ENCODE assay signal across 9 mouse cellular contexts in the genomic region with DNA sequence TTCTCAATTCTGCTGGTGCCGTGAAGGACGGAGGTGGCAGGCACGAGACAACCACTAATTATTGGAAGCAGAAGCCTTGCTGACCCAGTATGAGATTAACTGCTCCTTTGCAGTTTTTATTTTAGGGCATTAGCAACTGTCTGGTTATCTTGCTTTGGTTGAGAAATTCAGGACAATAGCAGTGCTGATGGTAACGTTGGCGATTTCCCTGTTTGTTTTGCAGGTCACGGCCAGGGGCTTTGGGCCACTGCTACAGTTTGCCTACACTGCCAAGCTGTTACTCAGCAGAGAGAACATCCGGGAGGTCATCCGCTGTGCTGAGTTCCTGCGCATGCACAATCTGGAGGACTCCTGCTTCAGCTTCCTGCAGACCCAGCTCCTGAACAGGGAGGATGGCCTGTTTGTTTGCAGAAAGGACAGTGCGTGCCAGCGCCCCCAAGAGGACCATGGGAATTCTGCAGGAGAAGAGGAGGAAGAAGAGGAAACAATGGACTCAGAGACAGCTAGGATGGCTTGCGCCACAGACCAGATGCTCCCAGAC. TPM values are rescaled to one million over a fixed set of nuclear protein-coding genes. Genes with fewer than 3 reads are reported as not detected.
A peak's percentile ranks its signal among the peaks of the same experiment; 100 is the strongest.
DNase-seq lines count a peak whose midpoint lies in the region; ATAC-seq and TF ChIP-seq lines count a peak whose summit lies in the region.
"Had no signal": no experiment of that assay in that cellular context is flagged by ENCODE, and none has a peak within 500 bp of the region (broad histone marks: within the 10 kb centered on the region; RNA-seq: fewer than 3 reads in every experiment).

No protein-coding gene starts in this region.

- TF ChIP-seq POLR2A in cerebellum, adult 2 months (IDR thresholded peaks at IDR 0.05; ENCODE audit: borderline replicate concordance, insufficient read depth, low read length), result no peak

- no peaks in the 10 kb centered on the region for H3K27me3 ChIP-seq in cerebellum, adult 2 months (ENCODE audit: control insufficient read depth, insufficient read depth, low read length)
- H3K27me3 ChIP-seq in hindbrain, embryonic 16.5 days (replicated peaks; ENCODE audit: control insufficient read depth, insufficient read depth, low read length), result no peaks in the 10 kb centered on the region
- no peaks in the 10 kb centered on the region for H3K27me3 ChIP-seq in midbrain, embryonic 12.5 days
- H3K27me3 ChIP-seq: embryonic facial prominence, embryonic 15.5 days had no signal

- peak overlapping the region; percentile 14; the same call in 1 of the 2 replicates for H3K4me2 ChIP-seq in hindbrain, embryonic 16.5 days (ENCODE audit: low read length)
- H3K4me2 ChIP-seq in midbrain, embryonic 12.5 days (replicated peaks), result no peak overlapping the region
- H3K4me2 ChIP-seq: embryonic facial prominence, embryonic 15.5 days had no signal

- H3K36me3 ChIP-seq in hindbrain, embryonic 16.5 days (ENCODE audit: control insufficient read depth, insufficient read depth, low read length), result peaks cover 6% of the 10 kb centered on the region; the same call in 1 of the 2 replicates
- peaks cover 31% of the 10 kb centered on the region for H3K36me3 ChIP-seq in midbrain, embryonic 12.5 days

- H3K9me3 ChIP-seq in hindbrain, embryonic 16.5 days (ENCODE audit: control insufficient read depth, low read length), result no peaks in the 10 kb centered on the region; the same call in 1 of the 2 replicates
- peaks cover 8% of the 10 kb centered on the region; the same call in 1 of the 2 replicates for H3K9me3 ChIP-seq in midbrain, embryonic 12.5 days
- H3K9me3 ChIP-seq: embryonic facial prominence, embryonic 15.5 days had no signal

- 36% methylated on average over 12 of the region's 12 CpGs for WGBS in cerebellum, adult 2 months
- WGBS in hindbrain, embryonic 16.5 days, result 37% methylated on average over 12 of the region's 12 CpGs
- WGBS in midbrain, embryonic 12.5 days, result 38% methylated on average over 12 of the region's 12 CpGs

- DNase-seq in adrenal gland, adult (ENCODE audit: inconsistent age in 2 of 2, low spot score in 1 of 2), result peak; percentile 58 to 88
- peak; percentile 69 to 72 for DNase-seq in cerebellum, adult 2 months
- DNase-seq in gastrocnemius, postnatal 10 days, result peak; percentile 27
- DNase-seq in left cerebral cortex, postnatal 14 days (ENCODE audit: low spot score in 2 of 2), result peak; percentile 58 to 64
- peak; percentile 68 for DNase-seq in testis, postnatal 14 days (ENCODE audit: low spot score)

- H3K27ac ChIP-seq in cerebellum, adult 2 months (ENCODE audit: insufficient read depth, low read length), result peak overlapping the region; percentile 31
- H3K27ac ChIP-seq in hindbrain, embryonic 16.5 days (ENCODE audit: low read depth, low read length), result peak overlapping the region; percentile 68
- peak overlapping the region; percentile 66 for H3K27ac ChIP-seq in midbrain, embryonic 12.5 days (replicated peaks)
- H3K27ac ChIP-seq: embryonic facial prominence, embryonic 15.5 days had no signal

- peaks cover 7% of the 10 kb centered on the region; the same call in 1 of the 2 replicates for H3K4me1 ChIP-seq in cerebellum, adult 2 months (ENCODE audit: control insufficient read depth, insufficient read depth, low read length)
- H3K4me1 ChIP-seq in hindbrain, embryonic 16.5 days (ENCODE audit: control insufficient read depth, insufficient read depth, low read depth, low read length), result peaks cover 15% of the 10 kb centered on the region
- peaks cover 22% of the 10 kb centered on the region for H3K4me1 ChIP-seq in midbrain, embryonic 12.5 days
- H3K4me1 ChIP-seq: embryonic facial prominence, embryonic 15.5 days had no signal

- H3K4me3 ChIP-seq in cerebellum, adult 2 months (replicated peaks; ENCODE audit: insufficient read depth, low read depth, low read length), result no peak overlapping the region
- H3K4me3 ChIP-seq in hindbrain, embryonic 16.5 days (ENCODE audit: low read length), result no peak overlapping the region
- no peak overlapping the region for H3K4me3 ChIP-seq in midbrain, embryonic 12.5 days
- H3K4me3 ChIP-seq: embryonic facial prominence, embryonic 15.5 days had no signal

- ATAC-seq in hindbrain, embryonic 16.5 days, result peak; percentile 66; the same call in 1 of the 2 replicates
- ATAC-seq in midbrain, embryonic 12.5 days (ENCODE audit: low FRiP score, low read depth), result no peak

- TF ChIP-seq CTCF in cerebellum, adult 2 months (IDR thresholded peaks at IDR 0.05; ENCODE audit: borderline replicate concordance, insufficient read depth, low read depth, low read length), result peak; percentile 51; the same call in 1 of the 2 replicates

- intact Hi-C loops in left cerebral cortex, postnatal 14 days (cut with DNase I), result loop anchor here (5.0 kb wide), 1 partner anchor 324 kb away; a partner anchor contains a TSS

- peak overlapping the region; percentile 32 for H3K9ac ChIP-seq in hindbrain, embryonic 16.5 days (ENCODE audit: low read depth, low read length)
- H3K9ac ChIP-seq in midbrain, embryonic 12.5 days (replicated peaks), result no peak overlapping the region
- H3K9ac ChIP-seq: embryonic facial prominence, embryonic 15.5 days had no signal

RNA-seq across cellular contexts. Expression of a gene that starts 40.9 kb away (rescaled TPM):
- not detected in 2 replicates for polyA plus RNA-seq in cerebellum, adult 2 months (2012; rRNA removed)
- not detected for total RNA-seq in gastrocnemius, postnatal 10 days (2021)
- not detected in 2 replicates for polyA plus RNA-seq in hindbrain, embryonic 16.5 days (2015; fragmentation: Nextera tagmentation; extraction: Ambion mirVana)
- not detected for total RNA-seq in left cerebral cortex, postnatal 14 days (2021)
- polyA plus RNA-seq in midbrain, embryonic 12.5 days (2016; fragmentation: Nextera tagmentation; extraction: Ambion mirVana), result 0.10 TPM in 1 of 2 replicates, not detected in the other
- total RNA-seq: neutrophil, adult 5-6 weeks had no signal
- polyA plus RNA-seq: embryonic facial prominence, embryonic 15.5 days had no signal

RNA-seq across cellular contexts. Expression of a gene that starts 53.6 kb away (rescaled TPM):
- 5.9 and 7.7 TPM in 2 replicates for polyA plus RNA-seq in cerebellum, adult 2 months (2012; rRNA removed)
- total RNA-seq in gastrocnemius, postnatal 10 days (2021), result 1 to 10 TPM; 6.8 to 8.3 TPM
- polyA plus RNA-seq in hindbrain, embryonic 16.5 days (2015; fragmentation: Nextera tagmentation; extraction: Ambion mirVana), result 33.0 and 36.5 TPM in 2 replicates
- total RNA-seq in left cerebral cortex, postnatal 14 days (2021), result 1 to 10 TPM; 8.4 to 8.6 TPM
- 61.3 and 62.1 TPM in 2 replicates for polyA plus RNA-seq in midbrain, embryonic 12.5 days (2016; fragmentation: Nextera tagmentation; extraction: Ambion mirVana)
